Mouse (Mus musculus) inflammation-experienced regulatory T-cells, adult 6 months (primary cell): ENCODE data around the gene Eif3j1. TPM values are rescaled to one million over a fixed set of nuclear protein-coding genes. Genes with fewer than 3 reads are reported as not detected.

Experiments
- ATAC-seq: one replicate; pipeline ENCODE4 v1.8.0; 2017
- polyA plus RNA-seq, 3 experiments: library from polyadenylated mRNA; unstranded; fragments of 100-300 nt; shearing (Covaris generic); gene quantifications; one replicate each; pipeline ENCODE4 v1.2.1; 2017

Eif3j1 gene
- polyA plus RNA-seq, 3 experiments from 2014 or later, result 2.7 to 4.4 (median 3.1) TPM

DNA sequence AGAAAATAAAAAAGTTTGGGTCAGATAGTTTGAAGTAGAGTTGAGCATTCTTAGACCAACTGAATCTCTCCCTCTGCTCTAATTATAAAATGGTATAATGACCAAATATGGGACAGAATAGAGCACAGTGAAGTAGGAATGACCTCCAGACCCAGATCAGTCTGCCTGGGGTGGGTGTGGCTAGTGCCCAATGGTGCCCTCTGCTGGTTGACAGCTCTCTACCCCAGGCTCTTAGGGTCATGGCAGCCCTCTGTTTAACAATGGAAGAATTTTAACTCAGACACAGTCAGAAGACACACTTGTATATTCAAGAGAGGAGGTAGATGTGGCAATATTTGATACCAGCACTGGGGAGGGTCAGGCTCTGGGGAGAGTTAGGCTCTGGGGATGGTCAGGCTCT, 73.7 kb downstream of the Eif3j1 start:
- no peak for ATAC-seq

Other genes with a start within 250 kb of the Eif3j1 start
- 1 to 10 TPM in 2 of 3 experiments, under 1 TPM in 1; 0.67 to 1.3 (median 1.2) TPM for gene Frmd5, start 221.5 kb upstream of the Eif3j1 start, polyA plus RNA-seq
- 1 to 10 TPM; 1.2 to 3.5 (median 3.4) TPM for gene Casc4, start 161.6 kb upstream of the Eif3j1 start, polyA plus RNA-seq
- gene Ctdspl2, start 72.5 kb upstream of the Eif3j1 start, polyA plus RNA-seq, result 10 to 100 TPM; 58.7 to 86.3 (median 68.9) TPM
- not detected for gene Mageb3, start 72.5 kb upstream of the Eif3j1 start, polyA plus RNA-seq
- 1 to 10 TPM; 5.6 to 6.8 (median 6.3) TPM for gene Spg11, start 89.8 kb downstream of the Eif3j1 start, polyA plus RNA-seq
- gene B2m, start 119.1 kb downstream of the Eif3j1 start, polyA plus RNA-seq, result over 10,000 TPM in 1 of 3 experiments, 1,000 to 10,000 TPM in 2; 8,524 to 10,037 (median 9,865) TPM
- under 1 TPM in 2 of 3 experiments, not detected in 1; 0.26 to 0.33 TPM for gene Trim69, start 132.2 kb downstream of the Eif3j1 start, polyA plus RNA-seq
- gene Patl2, start 157.6 kb downstream of the Eif3j1 start, polyA plus RNA-seq, result under 1 TPM in 2 of 3 experiments, not detected in 1; 0.22 to 0.40 TPM
- gene Terb2, start 157.7 kb downstream of the Eif3j1 start, polyA plus RNA-seq, result not detected
- gene Sord, start 206.2 kb downstream of the Eif3j1 start, polyA plus RNA-seq, result 1 to 10 TPM; 3.5 to 8.4 (median 4.3) TPM